Mouse (Mus musculus) thymus, postnatal 10 days (tissue): ENCODE measurements around the gene Metrn.

Experiments used
- DNase-seq, 2 experiments: peaks; one replicate each; pipeline ENCODE4 v3.0.0; 2021; ENCODE audit warnings: low spot score in 2 of 2

Metrn gene

DNA sequence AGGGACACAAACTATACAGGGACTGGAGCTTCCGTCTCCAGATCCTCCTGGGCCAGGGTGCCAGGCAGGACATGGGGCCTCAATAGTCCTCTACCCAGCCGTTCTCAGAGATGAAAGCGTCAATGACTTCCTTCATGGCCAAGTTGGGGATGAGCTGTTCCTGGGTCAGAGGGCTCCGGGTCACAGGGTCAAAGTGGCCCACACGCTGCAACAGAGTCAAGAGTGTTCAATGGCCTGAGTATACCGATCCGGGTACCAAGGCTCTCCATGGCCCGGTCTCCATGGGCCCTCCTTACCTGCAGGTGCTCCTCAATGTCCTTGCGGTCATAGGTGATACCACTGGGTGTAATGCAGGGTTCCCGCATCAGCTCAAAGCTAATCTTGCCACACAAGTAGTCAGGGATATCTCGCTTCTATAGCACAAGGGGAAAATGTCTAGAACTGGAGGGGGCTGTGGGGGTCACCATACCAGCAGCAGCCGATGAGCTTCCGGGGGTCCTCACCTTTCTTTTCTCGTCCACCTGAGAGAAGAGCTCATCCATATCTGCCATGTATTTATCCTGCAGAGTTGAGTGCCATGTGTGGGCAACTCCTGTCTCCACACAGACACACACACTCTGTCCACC, 34.0 kb upstream of the Metrn start:
- no peak for DNase-seq

GRCm38 (mm10) chr17:25830200-25830753, 33.3 kb upstream of the Metrn start:
- no peak for DNase-seq

- no peak for DNase-seq
Observed at GRCm38 (mm10) chr17:25829558-25830017, 32.7 kb upstream of the Metrn start.

GRCm38 (mm10) chr17:25828712-25829557, 32.0 kb upstream of the Metrn start, which contains the start of gene Jmjd8:
Gene Jmjd8, plus strand, starts transcription at chr17:25828867.
- DNase-seq, result peak; percentile 66 to 68

DNA sequence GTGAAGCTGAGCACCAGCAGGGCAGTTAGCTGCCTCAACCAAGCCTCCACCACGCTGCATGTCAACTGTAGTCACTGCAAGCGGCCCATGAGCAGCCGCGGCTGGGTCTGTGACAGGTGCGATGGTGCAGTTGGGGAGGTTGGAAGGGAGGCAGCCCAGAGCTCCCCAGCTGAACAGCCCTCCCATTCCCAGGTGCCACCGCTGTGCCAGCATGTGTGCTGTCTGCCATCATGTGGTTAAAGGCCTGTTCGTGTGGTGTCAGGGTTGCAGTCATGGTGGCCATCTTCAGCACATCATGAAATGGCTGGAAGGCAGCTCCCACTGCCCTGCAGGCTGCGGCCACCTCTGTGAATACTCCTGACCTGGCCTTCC, 31.3 kb upstream of the Metrn start:
- no peak for DNase-seq

GRCm38 (mm10) chr17:25827546-25828222, 30.7 kb upstream of the Metrn start:
- DNase-seq, result no peak

- DNase-seq, result no peak
Observed at GRCm38 (mm10) chr17:25827011-25827410, 30.1 kb upstream of the Metrn start.

DNA sequence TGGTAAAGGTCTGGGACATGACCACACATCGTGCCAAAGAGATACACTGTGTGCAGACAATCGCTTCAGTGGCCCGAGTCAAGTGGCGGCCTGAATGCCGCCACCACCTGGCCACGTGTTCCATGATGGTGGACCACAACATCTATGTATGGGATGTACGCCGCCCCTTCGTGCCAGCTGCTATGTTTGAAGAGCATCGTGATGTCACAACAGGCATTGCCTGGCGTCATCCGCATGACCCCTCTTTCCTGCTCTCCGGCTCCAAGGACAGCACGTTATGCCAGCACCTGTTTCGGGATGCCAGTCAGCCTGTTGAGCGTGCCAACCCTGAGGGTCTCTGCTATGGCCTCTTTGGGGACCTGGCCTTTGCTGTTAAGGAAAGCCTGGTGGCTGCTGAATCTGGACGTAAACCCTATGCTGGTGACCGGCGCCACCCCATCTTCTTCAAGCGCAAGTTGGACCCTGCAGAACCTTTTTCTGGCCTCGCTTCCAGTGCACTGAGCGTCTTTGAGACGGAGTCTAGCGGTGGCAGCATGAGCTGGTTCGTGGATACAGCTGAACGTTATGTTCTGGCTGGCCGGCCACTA, 29.1 kb upstream of the Metrn start:
- no peak for DNase-seq

- no peak for DNase-seq
Observed at GRCm38 (mm10) chr17:25825311-25825710, 28.4 kb upstream of the Metrn start.

DNA sequence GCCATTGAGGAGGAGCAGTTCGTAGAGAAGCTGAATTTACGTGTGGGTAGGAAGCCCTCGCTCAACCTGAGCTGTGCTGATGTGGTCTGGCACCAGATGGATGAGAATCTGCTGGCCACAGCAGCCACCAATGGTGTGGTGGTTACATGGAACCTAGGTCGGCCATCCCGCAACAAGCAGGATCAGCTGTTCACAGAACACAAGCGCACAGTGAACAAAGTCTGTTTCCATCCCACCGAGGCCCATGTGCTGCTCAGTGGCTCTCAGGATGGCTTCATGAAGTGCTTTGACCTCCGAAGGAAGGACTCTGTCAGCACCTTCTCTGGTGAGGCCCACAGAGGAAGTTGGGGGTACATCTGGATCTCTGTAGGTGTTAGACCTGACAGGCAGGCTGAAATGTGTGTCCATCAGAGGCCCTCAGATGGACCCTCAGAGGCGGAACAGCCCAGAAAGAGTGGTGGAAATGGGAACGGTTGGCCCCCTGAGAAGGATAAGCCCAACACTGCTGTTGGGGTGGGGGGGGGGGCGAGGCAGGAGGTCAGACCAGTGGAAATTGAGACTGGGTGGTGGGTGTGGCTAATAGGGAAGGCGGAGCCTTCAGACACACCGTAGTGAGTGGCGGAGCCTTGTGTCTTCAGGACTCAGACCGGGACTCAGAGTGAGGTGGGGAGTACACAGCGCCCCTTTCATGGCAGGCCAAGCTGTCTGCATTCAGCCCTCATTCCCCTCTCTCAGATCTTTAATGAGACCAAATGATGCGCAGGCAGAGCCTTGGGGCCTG, 27.6 kb upstream of the Metrn start:
- no peak for DNase-seq

DNA sequence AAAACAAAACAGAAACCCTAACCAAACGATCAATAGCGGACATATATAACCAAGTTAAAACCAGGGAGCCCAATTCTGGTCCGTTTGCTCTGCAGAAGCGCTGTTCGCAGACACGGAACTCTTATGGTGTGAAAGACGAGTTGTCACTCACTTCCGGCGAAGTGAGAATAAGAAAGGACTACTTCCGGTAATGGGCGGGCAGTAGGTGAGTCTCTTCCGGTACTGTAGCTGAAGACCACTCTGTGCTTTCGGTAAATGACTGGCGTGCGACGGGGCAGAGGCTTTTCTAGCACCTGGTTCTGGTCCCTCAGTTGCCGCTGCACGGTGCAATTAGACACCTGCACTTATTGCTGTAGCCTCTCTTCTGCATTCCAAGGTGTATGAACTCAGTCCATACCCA, 26.5 kb upstream of the Metrn start, which contains the start of gene Wdr24:
Gene Wdr24, plus strand, starts transcription at position 176 of the 400 bp plus-strand sequence.
- peak; percentile 62 to 82 for DNase-seq

DNA sequence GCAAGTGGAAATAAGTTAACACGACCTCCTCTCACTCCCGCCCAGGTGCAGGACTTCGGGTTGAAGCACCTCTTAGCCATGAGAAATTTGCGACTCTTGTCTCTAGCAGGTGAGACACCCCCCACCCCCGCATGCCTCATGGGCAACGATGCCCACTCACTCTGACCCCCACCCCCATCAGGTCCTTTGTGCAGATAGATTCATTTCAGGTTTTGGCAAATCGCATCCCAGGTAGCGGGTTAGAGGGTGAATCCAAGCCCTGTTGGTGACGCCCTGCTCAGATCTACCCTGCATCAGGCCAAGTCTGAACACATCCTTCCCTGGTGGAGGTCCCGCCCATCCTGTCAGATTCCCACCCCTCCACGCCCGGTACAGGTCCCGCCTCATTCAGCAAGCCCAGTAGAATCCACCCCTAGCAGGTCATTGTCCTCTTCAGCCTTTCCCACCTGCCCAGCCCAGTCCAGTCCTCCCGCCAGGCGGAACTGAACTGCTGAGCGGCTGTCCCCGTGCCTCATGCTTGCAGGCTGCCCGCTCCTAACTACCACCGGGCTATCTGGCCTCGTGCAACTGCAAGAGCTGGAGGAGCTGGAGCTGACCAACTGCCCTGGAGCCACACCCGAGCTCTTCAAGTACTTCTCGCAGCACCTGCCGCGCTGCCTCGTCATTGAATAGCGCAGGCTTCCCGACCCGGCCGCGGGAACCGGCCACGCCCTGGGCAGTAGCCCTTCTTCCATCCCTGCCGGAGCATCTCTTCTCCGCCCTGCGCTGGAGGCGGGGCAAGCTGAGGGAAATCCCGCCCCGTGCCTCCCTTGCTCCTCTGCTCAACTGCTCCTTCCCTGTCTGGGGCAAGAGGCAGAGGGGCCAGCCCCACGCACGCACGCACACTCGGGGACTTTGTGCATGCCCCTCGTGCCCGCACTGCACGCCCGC, 22.2 kb upstream of the Metrn start:
- no peak for DNase-seq

GRCm38 (mm10) chr17:25817662-25818061, 20.7 kb upstream of the Metrn start:
- no peak for DNase-seq

- DNase-seq, result peak in 1 of 2 experiments; percentile 82
Observed at GRCm38 (mm10) chr17:25813471-25813870, 16.5 kb upstream of the Metrn start.

DNA sequence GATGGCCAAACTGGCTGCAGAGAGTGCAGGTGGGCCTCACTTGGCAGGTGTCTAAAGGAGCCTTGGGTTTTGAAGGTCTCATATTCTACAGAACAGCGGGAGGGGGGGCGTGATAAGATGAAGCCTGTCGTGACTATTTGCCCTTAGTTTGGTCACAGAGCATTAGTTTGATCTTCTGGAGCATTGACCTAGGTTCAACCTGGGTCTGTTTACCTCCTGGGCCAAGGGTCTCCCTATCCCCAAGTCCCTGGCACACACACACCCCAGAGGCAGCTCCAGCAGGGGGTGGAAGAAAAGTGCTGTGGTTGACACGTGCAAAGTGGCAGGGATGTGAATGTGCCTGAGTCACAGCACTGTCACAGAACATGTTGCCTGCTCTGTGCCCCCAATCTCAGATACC, 14.0 kb upstream of the Metrn start:
- no peak for DNase-seq

DNA sequence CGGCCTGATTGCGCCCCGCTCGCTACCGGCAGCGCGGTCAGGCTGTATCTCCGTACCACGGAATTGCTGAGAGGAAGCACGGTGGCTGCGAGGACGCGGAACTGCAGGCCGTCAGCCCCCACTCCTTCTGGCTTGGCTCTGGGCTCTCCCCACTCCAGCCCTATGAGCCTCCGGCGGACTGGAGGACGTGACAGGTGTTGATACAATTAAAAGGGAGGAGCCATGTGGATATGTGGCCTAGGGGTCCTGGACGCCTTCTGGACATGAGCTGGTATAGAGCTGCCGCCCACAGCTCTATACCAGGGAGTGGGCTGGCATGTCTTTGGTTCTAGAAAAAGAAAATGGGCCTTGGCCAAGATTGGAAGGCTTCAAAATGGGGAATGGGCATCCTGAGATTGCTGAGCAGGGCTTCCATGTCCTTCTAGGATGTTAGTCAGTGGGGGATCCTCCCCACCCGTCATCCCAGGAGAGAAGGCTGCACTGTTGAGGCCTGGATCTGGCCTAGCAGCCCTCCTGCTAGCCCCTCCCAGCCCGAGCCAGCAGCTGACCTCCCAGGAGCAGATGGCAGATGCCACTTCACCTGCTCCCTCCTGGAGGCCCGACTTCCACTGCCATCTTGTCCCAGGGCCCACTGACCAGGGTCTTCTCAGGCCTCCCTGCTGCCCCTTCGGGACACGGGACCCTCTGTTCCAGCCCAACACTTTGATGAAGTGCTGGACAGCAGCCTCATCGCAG, 12.8 kb upstream of the Metrn start:
- no peak for DNase-seq

GRCm38 (mm10) chr17:25808789-25809605, 12.1 kb upstream of the Metrn start, which contains the start of gene Fbxl16:
Gene Fbxl16, plus strand, starts transcription at chr17:25809085.
- no peak for DNase-seq

DNA sequence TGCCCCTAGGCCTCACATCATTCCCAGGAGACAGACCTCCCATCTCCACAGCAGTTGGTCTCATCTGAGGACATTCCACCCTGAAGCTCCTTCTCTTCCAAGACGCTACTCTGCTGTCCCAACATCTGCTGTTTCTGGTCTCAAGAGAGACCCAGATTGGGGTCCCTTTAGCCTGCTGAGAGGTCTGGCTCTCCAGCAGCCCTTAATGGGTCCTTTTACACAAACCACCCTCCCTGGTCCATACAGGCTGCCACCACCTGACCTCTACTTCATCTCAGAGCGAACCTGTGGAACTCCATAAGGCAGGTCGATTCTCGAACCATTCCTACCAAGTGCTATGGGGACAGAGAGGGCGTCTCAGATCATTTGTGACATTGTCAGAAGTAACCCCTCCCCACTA, 11.1 kb upstream of the Metrn start:
- no peak for DNase-seq
